Mouse (Mus musculus) midbrain, embryonic 13.5 days (tissue): Measurements from ENCODE around the gene Pygb. TPM values are rescaled to one million over a fixed set of nuclear protein-coding genes. Genes with fewer than 3 reads are reported as not detected.
A peak's percentile ranks its signal among the peaks of the same experiment; 100 is the strongest.

Source experiments
- ATAC-seq: fragments of 200-750 bp; cut with Nextera tagmentation; 2 replicates; pipeline ENCODE4 v1.8.0; 2017; ENCODE audit warnings: mild to moderate bottlenecking, moderate TSS enrichment, moderate library complexity
- H3K27ac ChIP-seq: fragments of 300-500 bp; sonication (generic); 2 replicates; pipeline ENCODE4 v1.5.1; 2015; ENCODE audit warnings: inconsistent platforms, mild to moderate bottlenecking, moderate library complexity
- H3K27me3 ChIP-seq: fragments of 300-500 bp; sonication (generic); 2 replicates; pipeline ENCODE4 v1.6.1; 2015; ENCODE audit warnings: mild to moderate bottlenecking, inconsistent platforms
- H3K36me3 ChIP-seq: fragments of 300-500 bp; sonication (generic); 2 replicates; pipeline ENCODE4 v1.6.1; 2015; ENCODE audit warnings: mild to moderate bottlenecking, inconsistent platforms
- H3K4me1 ChIP-seq: fragments of 300-500 bp; sonication (generic); replicated peaks from 2 replicates; pipeline ENCODE4 v1.6.1; 2015; ENCODE audit warnings: inconsistent platforms
- H3K4me2 ChIP-seq: fragments of 300-500 bp; sonication (generic); replicated peaks from 2 replicates; pipeline ENCODE4 v1.6.1; 2015; ENCODE audit warnings: moderate library complexity, mild to moderate bottlenecking, inconsistent platforms
- H3K4me3 ChIP-seq: fragments of 300-500 bp; sonication (generic); replicated peaks from 2 replicates; pipeline ENCODE4 v1.5.1; 2015; ENCODE audit warnings: mild to moderate bottlenecking, inconsistent platforms
- H3K9ac ChIP-seq: fragments of 300-500 bp; sonication (generic); replicated peaks from 2 replicates; pipeline ENCODE4 v1.6.1; 2015; ENCODE audit warnings: mild to moderate bottlenecking, inconsistent platforms
- H3K9me3 ChIP-seq: fragments of 300-500 bp; sonication (generic); 2 replicates; pipeline ENCODE4 v1.6.1; 2016; ENCODE audit warnings: mild to moderate bottlenecking, inconsistent platforms
- WGBS: fragments of 180-500 bp; shearing (Covaris S2); methylation state at CpG from one replicate; pipeline ENCODE4 v1.1.7; 2015; 5-methylcytosine and 5-hydroxymethylcytosine counted together
- polyA plus RNA-seq: library from polyadenylated mRNA; unstranded; fragments of >200 nt; fragmentation: Nextera tagmentation; extraction: Ambion mirVana; gene quantifications from 2 replicates; pipeline ENCODE4 v1.2.1, GENCODE M21; 2015

The Pygb gene
- polyA plus RNA-seq, 1 experiment from 2014 or later: 72.5 TPM

GRCm38 (mm10) chr2:150851251-150851650, 64.7 kb downstream of the Pygb start:
- no peaks in the 10 kb centered on the region; the same call in 1 of the 2 replicates for H3K36me3 ChIP-seq
- peaks cover 9% of the 10 kb centered on the region for H3K4me1 ChIP-seq
- WGBS: 84% methylated on average over 9 of the region's 9 CpGs
- H3K4me2 ChIP-seq: no peak overlapping the region
- H3K9ac ChIP-seq: no peak overlapping the region
- H3K4me3 ChIP-seq: no peak overlapping the region
- no peak overlapping the region for H3K27ac ChIP-seq
- ATAC-seq: no peak
- H3K27me3 ChIP-seq: no peaks in the 10 kb centered on the region
- no peaks in the 10 kb centered on the region for H3K9me3 ChIP-seq

DNA sequence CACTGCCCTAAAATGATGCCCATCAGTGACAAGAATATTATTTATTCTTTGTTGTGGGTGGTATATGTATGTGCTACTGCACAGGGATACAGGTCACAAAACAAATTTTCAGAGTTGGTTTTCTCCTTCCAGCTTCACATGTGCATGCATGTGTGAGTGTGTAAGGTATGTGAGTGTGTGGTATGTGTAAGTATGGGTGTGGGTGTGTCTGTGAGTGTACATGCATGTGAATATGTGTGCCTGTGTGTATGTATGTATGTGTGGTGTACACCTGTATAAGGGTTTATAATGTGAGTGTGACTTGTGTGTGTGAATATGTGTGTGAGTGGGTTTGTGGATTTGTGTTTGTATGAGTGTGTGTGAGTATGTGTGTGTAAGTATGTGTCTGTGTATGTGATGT, 68.7 kb downstream of the Pygb start:
- Histone ChIP-seq H3K9me3 (no peaks in the 10 kb centered on the region), H3K36me3 (no peaks in the 10 kb centered on the region), H3K27ac (no peak overlapping the region), H3K4me1 (peaks cover 9% of the 10 kb centered on the region), H3K27me3 (no peaks in the 10 kb centered on the region), H3K9ac (no peak overlapping the region), H3K4me3 (no peak overlapping the region), H3K4me2 (no peak overlapping the region)
- peak; percentile 55; the same call in 1 of the 2 replicates for ATAC-seq

DNA sequence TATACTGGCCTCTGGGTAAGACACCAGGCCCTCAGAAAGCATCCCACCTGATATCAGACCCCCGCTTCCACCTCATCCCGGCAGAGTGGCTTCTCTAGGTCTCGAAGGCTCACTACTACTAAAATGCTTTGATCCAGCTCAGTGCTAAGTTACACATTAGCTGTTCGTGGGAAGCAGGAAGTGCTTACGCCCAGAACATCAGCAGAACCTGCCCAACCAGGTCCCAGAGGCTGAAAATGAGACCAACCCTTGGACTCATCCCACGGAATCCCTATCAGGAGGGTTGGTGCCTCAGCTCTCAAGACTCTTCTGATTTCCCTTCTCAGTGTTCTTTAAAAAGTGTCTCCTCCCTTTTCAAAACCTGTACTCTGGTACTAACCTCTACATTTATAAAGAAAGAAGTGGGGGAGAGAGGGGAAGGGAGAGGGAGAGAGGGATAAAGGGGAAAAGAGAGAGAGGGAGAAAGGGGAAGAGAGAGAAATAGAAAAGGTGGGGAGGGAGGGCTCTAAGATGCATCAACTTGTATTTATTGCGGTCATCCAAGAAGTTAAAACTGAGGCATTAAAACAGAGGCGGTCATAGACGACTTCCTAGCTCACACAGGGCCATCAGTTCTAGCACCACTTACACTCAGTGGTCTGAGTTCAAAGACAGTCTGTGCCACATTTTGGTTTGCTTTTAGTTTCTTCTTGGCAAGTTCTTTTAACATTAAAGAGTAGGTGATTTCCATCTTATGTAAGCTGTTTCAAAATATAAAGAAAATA, 72.4 kb downstream of the Pygb start:
- WGBS: 94% methylated on average over 9 of the region's 9 CpGs
- Histone ChIP-seq H3K27ac (no peak overlapping the region), H3K9me3 (no peaks in the 10 kb centered on the region), H3K9ac (no peak overlapping the region), H3K36me3 (no peaks in the 10 kb centered on the region), H3K4me3 (no peak overlapping the region), H3K27me3 (no peaks in the 10 kb centered on the region), H3K4me2 (no peak overlapping the region), H3K4me1 (peaks cover 9% of the 10 kb centered on the region)
- no peak for ATAC-seq

GRCm38 (mm10) chr2:150859709-150860470, 73.4 kb downstream of the Pygb start:
- Histone ChIP-seq H3K36me3 (no peaks in the 10 kb centered on the region), H3K4me3 (no peak overlapping the region), H3K9me3 (no peaks in the 10 kb centered on the region), H3K4me1 (peaks cover 6% of the 10 kb centered on the region), H3K4me2 (no peak overlapping the region), H3K27me3 (no peaks in the 10 kb centered on the region), H3K9ac (no peak overlapping the region), H3K27ac (no peak overlapping the region)
- no peak for ATAC-seq
- 82% methylated on average over 11 of the region's 11 CpGs for WGBS

- ATAC-seq: no peak
- peaks cover 4% of the 10 kb centered on the region; the same call in 1 of the 2 replicates for H3K9me3 ChIP-seq
- H3K4me3 ChIP-seq: no peak overlapping the region
- no peaks in the 10 kb centered on the region for H3K36me3 ChIP-seq
- no peak overlapping the region for H3K27ac ChIP-seq
- WGBS: 91% methylated on average over 2 of the region's 2 CpGs
- H3K4me2 ChIP-seq: no peak overlapping the region
- no peaks in the 10 kb centered on the region for H3K4me1 ChIP-seq
- no peaks in the 10 kb centered on the region for H3K27me3 ChIP-seq
- no peak overlapping the region for H3K9ac ChIP-seq
Measured at GRCm38 (mm10) chr2:150861128-150861527, 74.6 kb downstream of the Pygb start.

GRCm38 (mm10) chr2:150867021-150867420, 80.5 kb downstream of the Pygb start:
- Histone ChIP-seq H3K4me2 (no peak overlapping the region), H3K27ac (no peak overlapping the region)
- WGBS: 100% methylated on average over 2 of the region's 2 CpGs

DNA sequence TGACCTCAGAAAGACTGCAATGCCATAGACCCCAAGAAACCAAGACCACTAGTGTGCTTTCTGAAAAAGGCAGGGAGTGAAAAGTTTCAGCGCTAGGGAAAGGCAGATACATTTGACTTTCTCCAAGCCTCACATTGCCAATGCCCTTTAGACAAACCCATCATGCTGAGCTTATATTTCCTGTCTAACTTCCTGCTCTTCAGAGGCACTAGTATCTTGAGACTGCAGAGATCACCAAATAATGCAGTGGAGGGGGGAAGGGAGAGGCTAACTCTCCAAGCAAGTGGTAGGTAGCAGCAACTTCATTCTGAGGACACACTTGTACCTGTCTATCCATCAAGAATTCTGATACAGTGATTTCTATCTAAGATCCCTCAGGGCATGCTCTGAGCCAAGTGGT, 82.9 kb downstream of the Pygb start:
- H3K9me3 ChIP-seq: peaks cover 4% of the 10 kb centered on the region; the same call in 1 of the 2 replicates
- no peaks in the 10 kb centered on the region for H3K4me1 ChIP-seq
- H3K27me3 ChIP-seq: no peaks in the 10 kb centered on the region
- H3K27ac ChIP-seq: no peak overlapping the region
- no peak overlapping the region for H3K9ac ChIP-seq
- no peaks in the 10 kb centered on the region for H3K36me3 ChIP-seq
- no peak overlapping the region for H3K4me2 ChIP-seq
- 92% methylated on average over 1 of the region's 1 CpGs for WGBS
- no peak overlapping the region for H3K4me3 ChIP-seq
- no peak for ATAC-seq

More at GRCm38 (mm10) chr2:150867021-150867420, 80.5 kb downstream of the Pygb start:
- H3K9ac ChIP-seq: no peak overlapping the region
- H3K36me3 ChIP-seq: no peaks in the 10 kb centered on the region
- H3K4me1 ChIP-seq: no peaks in the 10 kb centered on the region
- ATAC-seq: no peak
- H3K27me3 ChIP-seq: no peaks in the 10 kb centered on the region
- H3K4me3 ChIP-seq: no peak overlapping the region
- H3K9me3 ChIP-seq: peaks cover 4% of the 10 kb centered on the region; the same call in 1 of the 2 replicates

- Histone ChIP-seq H3K9ac (no peak overlapping the region), H3K27ac (no peak overlapping the region), H3K4me3 (no peak overlapping the region), H3K4me2 (no peak overlapping the region), H3K4me1 (no peaks in the 10 kb centered on the region), H3K9me3 (no peaks in the 10 kb centered on the region), H3K27me3 (no peaks in the 10 kb centered on the region), H3K36me3 (no peaks in the 10 kb centered on the region)
- ATAC-seq: no peak
- 90% methylated on average over 1 of the region's 1 CpGs for WGBS
Measured at GRCm38 (mm10) chr2:150874508-150874907, 88.0 kb downstream of the Pygb start.

- 100% methylated on average over 1 of the region's 1 CpGs for WGBS
Measured at GRCm38 (mm10) chr2:150875226-150875625, 88.7 kb downstream of the Pygb start.

DNA sequence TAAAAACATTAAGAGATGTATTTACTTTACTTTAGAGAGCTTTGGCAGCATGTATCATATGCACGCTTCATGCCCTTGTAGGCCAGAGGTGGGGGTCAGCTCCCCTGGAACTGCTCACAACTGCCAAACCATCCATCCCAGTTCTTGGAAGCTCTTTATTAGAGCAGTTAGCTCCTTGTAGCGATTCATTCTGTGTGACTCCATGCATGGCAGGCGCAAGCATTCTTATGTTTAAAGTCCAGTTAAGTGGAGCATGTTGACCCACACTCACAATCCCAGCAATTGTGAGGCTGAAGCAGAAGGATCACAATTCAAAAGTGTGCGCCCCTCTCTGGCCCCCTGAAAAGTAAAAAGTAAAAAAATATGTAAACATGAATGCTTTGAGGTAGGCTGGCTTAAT, 91.0 kb downstream of the Pygb start:
- Histone ChIP-seq H3K27ac (no peak overlapping the region), H3K4me2 (no peak overlapping the region), H3K4me3 (no peak overlapping the region), H3K9me3 (no peaks in the 10 kb centered on the region), H3K36me3 (no peaks in the 10 kb centered on the region), H3K27me3 (no peaks in the 10 kb centered on the region), H3K9ac (no peak overlapping the region), H3K4me1 (no peaks in the 10 kb centered on the region)
- WGBS: 88% methylated on average over 4 of the region's 4 CpGs
- ATAC-seq: no peak

More at GRCm38 (mm10) chr2:150875226-150875625, 88.7 kb downstream of the Pygb start:
- H3K4me2 ChIP-seq: no peak overlapping the region
- no peaks in the 10 kb centered on the region for H3K36me3 ChIP-seq
- no peak overlapping the region for H3K9ac ChIP-seq
- H3K4me1 ChIP-seq: no peaks in the 10 kb centered on the region
- no peak overlapping the region for H3K4me3 ChIP-seq
- H3K27ac ChIP-seq: no peak overlapping the region
- no peaks in the 10 kb centered on the region for H3K9me3 ChIP-seq
- ATAC-seq: no peak
- H3K27me3 ChIP-seq: no peaks in the 10 kb centered on the region
